In genomic region chr17:44025935-44026334, GRCm38 (mm10) we compare ENCODE assay signal across 11 mouse cellular contexts. TPM values are rescaled to one million over a fixed set of nuclear protein-coding genes. Genes with fewer than 3 reads are reported as not detected.
A peak's percentile ranks its signal among the peaks of the same experiment; 100 is the strongest.
DNase-seq lines count a peak whose midpoint lies in the region; ATAC-seq lines count a peak whose summit lies in the region.
"Had no signal": no experiment of that assay in that cellular context is flagged by ENCODE, and none has a peak within 500 bp of the region (broad histone marks: within the 10 kb centered on the region; RNA-seq: fewer than 3 reads in every experiment).

No protein-coding gene starts in this region.

- no peaks in the 10 kb centered on the region for H3K27me3 ChIP-seq in heart, embryonic 10.5 days (ENCODE audit: insufficient read depth, poor library complexity, severe bottlenecking)
- H3K27me3 ChIP-seq in midbrain, embryonic 13.5 days = no peaks in the 10 kb centered on the region
- H3K27me3 ChIP-seq in midbrain, embryonic 10.5 days (ENCODE audit: low read depth, poor library complexity, severe bottlenecking) = no peaks in the 10 kb centered on the region
- no peaks in the 10 kb centered on the region for H3K27me3 ChIP-seq in hindbrain, embryonic 14.5 days (ENCODE audit: control insufficient read depth, insufficient read depth, low read length)
- no peaks in the 10 kb centered on the region for H3K27me3 ChIP-seq in intestine, embryonic 15.5 days (replicated peaks)
- H3K27me3 ChIP-seq in liver, embryonic 11.5 days (replicated peaks; ENCODE audit: control insufficient read depth, insufficient read depth, low read length) = no peaks in the 10 kb centered on the region

- peaks cover 22% of the 10 kb centered on the region; the same call in 1 of the 2 replicates for H3K4me1 ChIP-seq in heart, embryonic 10.5 days
- peaks cover 25% of the 10 kb centered on the region for H3K4me1 ChIP-seq in midbrain, embryonic 13.5 days (replicated peaks)
- peaks cover 13% of the 10 kb centered on the region for H3K4me1 ChIP-seq in midbrain, embryonic 10.5 days
- H3K4me1 ChIP-seq in hindbrain, embryonic 14.5 days (replicated peaks; ENCODE audit: control insufficient read depth, insufficient read depth, low read length) = peaks cover 13% of the 10 kb centered on the region
- no peaks in the 10 kb centered on the region for H3K4me1 ChIP-seq in intestine, embryonic 15.5 days (replicated peaks)
- H3K4me1 ChIP-seq in liver, embryonic 11.5 days (replicated peaks; ENCODE audit: control insufficient read depth, insufficient read depth, low read length) = no peaks in the 10 kb centered on the region

- peak overlapping the region; percentile 70 for H3K27ac ChIP-seq in heart, embryonic 10.5 days
- H3K27ac ChIP-seq in midbrain, embryonic 13.5 days = peak overlapping the region; percentile 78
- no peak overlapping the region for H3K27ac ChIP-seq in midbrain, embryonic 10.5 days (replicated peaks)
- H3K27ac ChIP-seq in hindbrain, embryonic 14.5 days = peak overlapping the region; percentile 82
- H3K27ac ChIP-seq in intestine, embryonic 15.5 days = no peak overlapping the region
- H3K27ac ChIP-seq in liver, embryonic 11.5 days (ENCODE audit: low read depth, low read length) = no peak overlapping the region

- no peaks in the 10 kb centered on the region for H3K36me3 ChIP-seq in heart, embryonic 10.5 days
- no peaks in the 10 kb centered on the region for H3K36me3 ChIP-seq in midbrain, embryonic 13.5 days
- no peaks in the 10 kb centered on the region for H3K36me3 ChIP-seq in midbrain, embryonic 10.5 days
- no peaks in the 10 kb centered on the region for H3K36me3 ChIP-seq in hindbrain, embryonic 14.5 days (replicated peaks; ENCODE audit: control insufficient read depth, insufficient read depth)
- H3K36me3 ChIP-seq in intestine, embryonic 15.5 days = no peaks in the 10 kb centered on the region
- H3K36me3 ChIP-seq in liver, embryonic 11.5 days (ENCODE audit: control insufficient read depth, insufficient read depth, low read length) = no peaks in the 10 kb centered on the region

- DNase-seq in heart, embryonic 10.5 days (ENCODE audit: low spot score) = no peak
- DNase-seq in heart, postnatal 4 days = no peak
- no peak for DNase-seq in midbrain, embryonic 10.5 days (ENCODE audit: low spot score)
- no peak for DNase-seq in hindbrain, embryonic 14.5 days (ENCODE audit: low spot score)
- DNase-seq in liver, embryonic 11.5 days (ENCODE audit: low spot score) = no peak
- no peak for DNase-seq in adrenal gland, adult 8-10 months
- DNase-seq: adrenal gland, postnatal 14 days; kidney, postnatal 4 days; lung, adult 18-20 months had no signal

- 63% methylated on average over 6 of the region's 6 CpGs for WGBS in heart, embryonic 10.5 days
- WGBS in midbrain, embryonic 13.5 days = 31% methylated on average over 6 of the region's 6 CpGs
- 64% methylated on average over 6 of the region's 6 CpGs for WGBS in midbrain, embryonic 10.5 days
- 18% methylated on average over 6 of the region's 6 CpGs for WGBS in hindbrain, embryonic 14.5 days
- 54% methylated on average over 6 of the region's 6 CpGs for WGBS in intestine, embryonic 15.5 days
- 69% methylated on average over 6 of the region's 6 CpGs for WGBS in liver, embryonic 11.5 days

- no peak overlapping the region for H3K4me3 ChIP-seq in heart, embryonic 10.5 days
- no peak overlapping the region for H3K4me3 ChIP-seq in midbrain, embryonic 13.5 days (replicated peaks)
- H3K4me3 ChIP-seq in midbrain, embryonic 10.5 days = no peak overlapping the region
- H3K4me3 ChIP-seq in hindbrain, embryonic 14.5 days (replicated peaks; ENCODE audit: low read length) = no peak overlapping the region
- H3K4me3 ChIP-seq in intestine, embryonic 15.5 days (replicated peaks) = no peak overlapping the region
- no peak overlapping the region for H3K4me3 ChIP-seq in liver, embryonic 11.5 days (ENCODE audit: low read depth, low read length)

- peak; percentile 46 for ATAC-seq in midbrain, embryonic 13.5 days
- peak; percentile 68 for ATAC-seq in hindbrain, embryonic 14.5 days (ENCODE audit: low FRiP score)
- ATAC-seq in intestine, embryonic 15.5 days = no peak
- ATAC-seq in liver, embryonic 11.5 days (replicated peaks; ENCODE audit: low FRiP score) = no peak

- no peak overlapping the region for H3K4me2 ChIP-seq in midbrain, embryonic 13.5 days (replicated peaks)
- peak overlapping the region; percentile 10 for H3K4me2 ChIP-seq in hindbrain, embryonic 14.5 days (replicated peaks)
- no peak overlapping the region for H3K4me2 ChIP-seq in intestine, embryonic 15.5 days (replicated peaks)
- no peak overlapping the region for H3K4me2 ChIP-seq in liver, embryonic 11.5 days

- no peak overlapping the region for H3K9ac ChIP-seq in midbrain, embryonic 13.5 days (replicated peaks)
- peak overlapping the region; percentile 25 for H3K9ac ChIP-seq in hindbrain, embryonic 14.5 days
- no peak overlapping the region for H3K9ac ChIP-seq in intestine, embryonic 15.5 days
- no peak overlapping the region for H3K9ac ChIP-seq in liver, embryonic 11.5 days (ENCODE audit: low read depth, low read length)

- H3K9me3 ChIP-seq in heart, embryonic 10.5 days = no peaks in the 10 kb centered on the region
- no peaks in the 10 kb centered on the region for H3K9me3 ChIP-seq in midbrain, embryonic 13.5 days
- no peaks in the 10 kb centered on the region for H3K9me3 ChIP-seq in midbrain, embryonic 10.5 days (replicated peaks)
- H3K9me3 ChIP-seq in hindbrain, embryonic 14.5 days (ENCODE audit: control insufficient read depth, low read length) = no peaks in the 10 kb centered on the region
- no peaks in the 10 kb centered on the region for H3K9me3 ChIP-seq in intestine, embryonic 15.5 days
- no peaks in the 10 kb centered on the region for H3K9me3 ChIP-seq in liver, embryonic 11.5 days (ENCODE audit: control insufficient read depth, low read length)

RNA-seq across cellular contexts. Expression of gene Enpp5, which starts 52.7 kb away (rescaled TPM):
- 8.8 and 11.1 TPM in 2 replicates for polyA plus RNA-seq in heart, embryonic 10.5 days (2016; fragmentation: Nextera tagmentation; extraction: Ambion mirVana)
- 1 to 10 TPM; 8.3 to 9.1 TPM for total RNA-seq in heart, postnatal 4 days (2021)
- 66.5 and 67.7 TPM in 2 replicates for polyA plus RNA-seq in midbrain, embryonic 13.5 days (2015; fragmentation: Nextera tagmentation; extraction: Ambion mirVana)
- 7.0 and 13.0 TPM in 2 replicates for polyA plus RNA-seq in midbrain, embryonic 10.5 days (2016; fragmentation: Nextera tagmentation; extraction: Ambion mirVana)
- polyA plus RNA-seq in hindbrain, embryonic 14.5 days (2014; fragmentation: Nextera tagmentation; extraction: Ambion mirVana) = 88.6 and 102 TPM in 2 replicates
- polyA plus RNA-seq in intestine, embryonic 15.5 days (2015; fragmentation: Nextera tagmentation; extraction: Ambion mirVana) = 31.0 and 37.6 TPM in 2 replicates
- polyA plus RNA-seq in liver, embryonic 11.5 days (2014; fragmentation: Nextera tagmentation; extraction: Ambion mirVana) = 5.9 and 6.2 TPM in 2 replicates
- 100 to 1,000 TPM in 1 of 4 experiments, 10 to 100 TPM in 3; 57.2 to 102 (median 78.0) TPM for total RNA-seq in adrenal gland, adult 8-10 months (2022)

Comparison
In these comparisons a context has a peak if more than half of its experiments do, and no peak if none do; other contexts are left out.
1. H3K27ac ChIP-seq: peak in heart, embryonic 10.5 days (single experiment), midbrain, embryonic 13.5 days (single experiment) and hindbrain, embryonic 14.5 days (single experiment); none in midbrain, embryonic 10.5 days (single experiment), intestine, embryonic 15.5 days (single experiment) and liver, embryonic 11.5 days (single experiment).
2. ATAC-seq: peak in midbrain, embryonic 13.5 days (single experiment) and hindbrain, embryonic 14.5 days (single experiment); none in intestine, embryonic 15.5 days (single experiment) and liver, embryonic 11.5 days (single experiment).